Mouse (Mus musculus) inflammation-experienced regulatory T-cells, adult 16 weeks (primary cell): Measurements from ENCODE around the gene Gm45208. TPM values are rescaled to one million over a fixed set of nuclear protein-coding genes. Genes with fewer than 3 reads are reported as not detected.

ENCODE experiments used
- polyA plus RNA-seq: library from polyadenylated mRNA; unstranded; fragments of 100-300 nt; shearing (Covaris generic); gene quantifications from one replicate; pipeline ENCODE4 v1.2.1, GENCODE M21; 2017

Gene Gm45208
- polyA plus RNA-seq, result not detected

DNA sequence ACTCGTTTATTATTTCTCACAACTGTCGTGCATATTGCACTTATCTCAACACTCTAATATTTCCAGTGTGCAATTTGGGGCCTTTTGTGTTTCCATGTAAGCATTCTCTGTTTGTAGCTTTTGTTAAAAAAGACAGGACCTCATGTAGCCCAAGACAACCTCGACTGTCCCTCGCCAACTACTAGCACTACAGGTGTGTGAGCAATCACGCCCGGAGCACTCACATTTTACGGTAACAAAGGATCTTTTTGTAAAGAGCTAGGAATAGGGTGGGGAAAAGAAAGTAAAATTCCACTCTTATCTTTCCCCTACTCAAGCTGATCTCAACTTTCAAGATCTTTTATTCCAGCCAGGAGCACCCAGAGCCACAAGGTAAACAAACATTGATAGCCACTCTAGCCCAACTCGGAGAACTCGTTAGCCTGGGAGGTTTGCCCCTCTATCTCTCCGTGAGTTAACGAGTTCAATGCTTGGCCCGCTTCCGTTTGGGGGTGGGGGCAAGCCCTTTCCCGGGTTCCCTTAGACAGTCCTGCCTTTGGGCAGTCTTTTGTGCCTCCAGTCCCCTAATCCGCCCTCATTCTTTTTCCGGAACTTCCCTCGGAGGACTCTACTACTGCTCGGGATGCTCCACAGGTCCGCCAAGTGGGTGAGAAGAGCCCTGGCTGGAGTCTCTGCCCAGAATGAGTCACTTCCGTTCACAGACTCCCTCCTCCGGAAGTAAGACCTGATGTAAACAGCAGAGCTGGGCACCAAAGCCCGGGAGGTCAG is at the start of gene Gm45208:
TSS of gene Gm45208 (plus strand) at position 732 of the 768 bp plus-strand sequence.

DNA sequence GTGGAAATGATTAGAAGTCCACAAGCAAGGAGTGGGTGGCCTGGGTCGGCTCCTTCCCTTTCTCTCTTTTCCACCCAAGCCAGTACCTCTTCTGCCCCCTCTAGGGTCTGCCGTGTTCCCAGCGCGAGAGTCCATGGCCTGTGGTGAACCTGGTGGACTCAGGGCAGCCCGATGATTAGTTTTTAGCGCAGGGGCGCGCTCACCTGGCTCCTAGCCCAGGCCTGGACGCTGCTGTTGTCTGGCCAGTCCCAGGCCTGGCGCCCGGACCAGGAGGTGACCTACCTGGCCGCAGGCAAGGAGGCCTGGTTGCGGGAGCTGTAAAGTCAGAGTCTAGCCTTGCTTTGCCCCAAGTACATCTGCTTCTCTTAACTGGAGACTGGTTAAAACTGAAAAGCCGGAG is 41.2 kb upstream of the Gm45208 start, which contains the start of gene Magix:
TSS of gene Magix (minus strand) at position 388 of the 400 bp plus-strand sequence.

DNA sequence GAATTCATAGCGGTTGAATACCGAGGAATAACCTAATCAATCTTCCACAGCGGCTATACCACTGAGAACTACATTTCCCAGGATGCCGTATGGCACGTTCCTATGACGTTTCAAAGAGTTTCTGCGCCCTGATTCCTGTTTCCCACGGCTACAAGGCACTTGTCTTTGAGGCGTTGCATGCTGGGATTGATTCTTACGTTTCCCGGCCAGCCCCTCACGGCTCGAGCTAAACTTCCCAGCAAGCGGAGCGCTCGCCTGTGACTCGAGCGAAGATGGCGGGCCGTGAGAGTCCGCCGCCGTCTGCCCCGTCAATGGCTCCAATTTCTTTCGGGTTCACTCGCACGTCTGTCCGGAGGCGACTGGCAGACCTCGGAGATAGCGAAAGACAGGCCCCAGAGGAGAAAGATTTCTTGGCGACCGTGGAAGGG is 25.1 kb upstream of the Gm45208 start, which contains the start of gene Gpkow:
TSS of gene Gpkow (plus strand) at position 178 of the 428 bp plus-strand sequence.

DNA sequence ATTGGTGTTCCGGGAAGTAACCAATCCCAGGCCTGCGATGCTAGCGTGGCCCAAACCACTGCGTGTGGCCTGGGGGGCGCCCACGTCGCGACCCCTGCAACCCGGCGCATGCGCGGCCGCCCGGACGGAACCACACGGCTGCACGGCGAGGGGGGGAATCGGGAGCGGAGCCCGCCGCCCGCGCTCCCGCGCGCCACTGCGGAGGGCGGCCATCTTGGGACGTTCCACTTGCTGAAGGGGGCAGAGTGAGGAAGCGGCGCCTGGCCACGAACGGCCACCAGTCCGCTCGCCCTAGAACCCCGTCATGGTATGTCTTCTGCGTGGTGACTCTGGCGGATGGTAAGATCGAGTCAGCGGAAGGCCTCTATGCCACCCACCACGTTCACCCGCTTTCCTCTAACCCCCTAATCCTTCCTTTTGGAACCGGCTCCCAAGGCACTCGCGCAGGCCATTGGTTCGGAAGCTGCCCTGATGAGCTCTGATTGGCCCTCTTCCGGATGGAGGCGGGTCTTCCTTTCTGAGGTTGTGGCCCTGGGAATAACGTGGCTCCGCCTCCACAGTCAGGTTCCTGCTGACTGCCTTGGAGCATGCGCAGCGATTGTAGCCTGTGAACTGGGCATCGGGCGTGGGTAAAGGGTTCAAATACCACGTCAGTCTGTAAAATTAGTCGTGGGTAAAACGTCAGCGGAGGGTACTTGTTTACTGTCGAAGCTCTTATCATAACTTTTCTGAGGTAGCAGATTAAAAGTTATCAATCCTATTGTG is 7.7 kb upstream of the Gm45208 start, which contains the start of gene Wdr45:
TSS of gene Wdr45 (plus strand) at position 199 of the 765 bp plus-strand sequence.

DNA sequence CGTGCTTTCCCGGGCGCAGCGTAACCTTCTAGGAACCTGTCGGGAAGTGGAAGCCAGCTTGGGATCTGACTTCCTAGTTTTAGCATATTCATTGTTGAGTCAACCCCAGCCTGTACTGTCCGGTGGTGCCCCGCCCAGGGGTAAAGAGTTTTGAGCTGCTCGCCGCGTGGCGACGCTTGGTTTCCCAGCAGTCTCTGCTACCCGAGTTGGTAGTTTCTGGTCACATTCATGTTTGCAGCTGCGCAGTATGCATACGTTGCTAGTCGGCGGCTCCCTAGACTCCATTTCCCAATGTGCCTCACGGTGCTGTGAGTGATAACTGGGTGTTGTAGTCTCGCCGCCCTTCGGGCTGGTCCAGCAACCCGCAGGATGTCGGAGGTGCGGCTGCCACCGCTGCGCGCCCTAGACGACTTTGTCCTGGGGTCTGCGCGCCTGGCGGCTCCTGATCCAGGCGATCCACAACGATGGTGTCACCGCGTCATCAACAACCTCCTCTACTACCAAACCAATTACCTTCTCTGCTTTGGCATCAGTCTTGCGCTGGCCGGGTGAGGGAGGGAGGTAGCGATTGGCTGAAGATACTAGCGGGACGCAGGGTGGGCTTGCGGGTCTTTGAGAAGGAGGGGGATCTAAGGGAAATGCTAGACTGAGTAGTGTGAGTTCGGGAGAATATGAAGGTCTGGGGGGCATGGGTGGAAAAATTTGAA is 6.3 kb downstream of the Gm45208 start, which contains the start of gene Praf2:
TSS of gene Praf2 (plus strand) at position 225 of the 707 bp plus-strand sequence.

DNA sequence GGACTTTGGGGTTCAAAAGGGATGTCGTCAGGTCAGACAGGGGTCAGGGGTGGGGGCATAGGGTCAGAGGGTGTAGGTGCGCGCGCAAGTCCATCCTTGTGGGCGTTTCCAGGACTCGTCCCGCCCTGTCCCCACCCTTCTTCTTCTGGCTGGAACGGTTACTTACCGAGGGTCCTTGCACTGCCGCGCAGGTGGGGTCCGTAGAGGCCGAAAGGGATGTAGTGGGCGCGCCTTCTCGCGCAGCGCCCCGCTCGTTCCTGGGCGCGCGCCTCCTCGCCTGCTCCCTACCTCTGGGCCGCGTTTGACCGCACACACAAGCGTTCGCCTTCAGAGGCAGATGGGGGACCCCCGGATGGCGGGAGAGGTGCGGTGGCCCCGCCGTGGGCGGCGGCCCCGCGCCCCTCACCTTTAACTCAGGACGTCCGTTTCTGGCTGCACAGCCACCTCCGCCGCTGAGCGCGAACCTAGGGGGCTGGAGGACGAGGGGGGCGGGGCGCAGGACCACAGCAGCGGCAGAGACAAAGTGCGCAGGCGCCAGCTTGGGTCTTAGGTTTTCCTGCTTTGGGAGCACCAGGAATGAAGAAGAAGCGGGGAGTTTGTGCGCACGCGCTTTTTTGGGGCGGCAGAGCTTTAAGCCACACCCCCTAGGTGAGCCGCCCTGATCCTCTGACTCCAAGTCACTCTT is 28.5 kb downstream of the Gm45208 start, which contains the start of gene Ccdc120:
TSS of gene Ccdc120 (minus strand) at position 474 of the 685 bp plus-strand sequence.

DNA sequence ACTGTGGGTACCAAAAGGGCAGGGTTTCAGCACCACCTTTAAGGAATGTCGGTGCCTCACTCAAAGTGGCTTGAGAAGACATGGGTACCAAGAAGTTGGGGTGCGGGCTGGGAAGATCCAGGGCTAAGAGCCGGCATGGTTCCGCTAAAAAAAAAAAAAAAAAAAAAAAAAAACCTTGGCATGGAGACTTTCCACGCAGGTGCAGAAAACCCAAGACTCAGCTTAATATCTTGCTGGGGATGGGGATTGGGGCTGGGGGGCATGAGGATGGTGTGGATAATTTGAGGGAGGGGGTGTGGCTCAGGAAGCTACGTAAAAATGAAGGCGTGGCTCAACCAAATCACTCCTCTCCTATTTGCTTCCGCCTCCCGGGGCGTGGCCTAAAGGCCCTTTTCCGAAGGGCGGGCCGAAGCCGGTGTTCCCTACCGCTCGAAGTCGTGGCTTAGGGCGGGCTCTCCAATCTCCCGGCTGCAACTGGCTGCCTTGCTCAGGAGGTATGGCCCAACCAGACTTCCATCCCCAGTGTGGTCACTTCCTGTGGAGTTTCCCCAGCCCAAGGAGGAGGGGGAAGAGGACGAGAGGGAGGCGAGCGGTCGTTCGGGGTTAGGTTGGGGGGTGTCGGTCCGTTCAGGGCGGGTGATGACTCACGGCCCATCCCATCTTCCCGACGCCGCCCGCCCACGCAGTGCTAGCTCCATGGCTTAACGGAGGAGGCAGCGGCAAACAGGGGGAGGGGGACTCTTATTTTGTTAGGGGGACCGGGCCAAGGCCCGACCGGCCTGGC is 40.3 kb downstream of the Gm45208 start, which contains the start of gene Tfe3:
TSS of gene Tfe3 (plus strand) at position 424 of the 784 bp plus-strand sequence.

Other genes with a start within 250 kb of the Gm45208 start
- 94.7 TPM for gene Foxp3, start 148.6 kb upstream of the Gm45208 start, polyA plus RNA-seq
- 9.1 TPM for gene Ppp1r3f, start 148.0 kb upstream of the Gm45208 start, polyA plus RNA-seq
- 30.6 TPM for gene Ccdc22, start 116.7 kb upstream of the Gm45208 start, polyA plus RNA-seq
- gene Cacna1f, start 115.2 kb upstream of the Gm45208 start, polyA plus RNA-seq, result not detected
- 18.7 TPM for gene Syp, start 83.8 kb upstream of the Gm45208 start, polyA plus RNA-seq
- gene Prickle3, start 65.0 kb upstream of the Gm45208 start, polyA plus RNA-seq, result 43.5 TPM
- 122 TPM for gene Plp2, start 50.9 kb upstream of the Gm45208 start, polyA plus RNA-seq
- gene Magix, start 41.0 kb upstream of the Gm45208 start, polyA plus RNA-seq, result not detected
- 87.5 TPM for gene Gpkow, start 25.1 kb upstream of the Gm45208 start, polyA plus RNA-seq
- 79.9 TPM for gene Wdr45, start 7.9 kb upstream of the Gm45208 start, polyA plus RNA-seq
- gene Praf2, start 6.2 kb downstream of the Gm45208 start, polyA plus RNA-seq, result 40.0 TPM
- gene Ccdc120, start 28.7 kb downstream of the Gm45208 start, polyA plus RNA-seq, result 0.29 TPM
- 55.8 TPM for gene Tfe3, start 40.3 kb downstream of the Gm45208 start, polyA plus RNA-seq
- gene Gripap1, start 67.5 kb downstream of the Gm45208 start, polyA plus RNA-seq, result 120 TPM
- gene Kcnd1, start 100.0 kb downstream of the Gm45208 start, polyA plus RNA-seq, result 1.6 TPM
- 22.0 TPM for gene Otud5, start 119.1 kb downstream of the Gm45208 start, polyA plus RNA-seq
- gene Pim2, start 156.0 kb downstream of the Gm45208 start, polyA plus RNA-seq, result 85.7 TPM
- 44.9 TPM for gene Slc35a2, start 161.8 kb downstream of the Gm45208 start, polyA plus RNA-seq
- gene Pqbp1, start 177.0 kb downstream of the Gm45208 start, polyA plus RNA-seq, result 158 TPM
- gene Timm17b, start 177.1 kb downstream of the Gm45208 start, polyA plus RNA-seq, result 162 TPM
- not detected for gene Gm10491, start 185.6 kb downstream of the Gm45208 start, polyA plus RNA-seq
- gene Gm10490, start 187.3 kb downstream of the Gm45208 start, polyA plus RNA-seq, result not detected
- gene Pcsk1n, start 197.6 kb downstream of the Gm45208 start, polyA plus RNA-seq, result not detected
- not detected for gene Eras, start 206.4 kb downstream of the Gm45208 start, polyA plus RNA-seq
- 26.4 TPM for gene Hdac6, start 225.6 kb downstream of the Gm45208 start, polyA plus RNA-seq